In genomic region chr11:101687351-101688301, GRCm38 (mm10) we compare ENCODE assay signal across 9 mouse cellular contexts. TPM values are rescaled to one million over a fixed set of nuclear protein-coding genes. Genes with fewer than 3 reads are reported as not detected.
DNase-seq lines count a peak whose midpoint lies in the region; ATAC-seq and TF ChIP-seq lines count a peak whose summit lies in the region.
"Had no signal": no experiment of that assay in that cellular context is flagged by ENCODE, and none has a peak within 500 bp of the region (broad histone marks: within the 10 kb centered on the region; RNA-seq: fewer than 3 reads in every experiment).

No protein-coding gene starts in this region.

- POLR2A ChIA-PET in Patski (lab: Charles Lee), result interaction anchor here (0.6 kb wide), 1 partner anchor 61 kb away, joined by 3 read pairs; the partner anchor contains the start of gene Rdm1

- H3K27me3 ChIP-seq in Patski, result no peaks in the 10 kb centered on the region
- no peaks in the 10 kb centered on the region for H3K27me3 ChIP-seq in neural tube, embryonic 15.5 days (replicated peaks)

- CTCF ChIA-PET in Patski (lab: Charles Lee), result interaction anchor here (0.6 to 1.3 kb wide), 3 partner anchors 11 to 45 kb away, joined by 3 to 4 read pairs (median 3); partner anchors contain the start of genes Arl4d and Dhx8

- peaks cover 24% of the 10 kb centered on the region for H3K4me1 ChIP-seq in neural tube, embryonic 15.5 days

- H3K27ac ChIP-seq in neural tube, embryonic 15.5 days (replicated peaks), result peak overlapping the region; percentile 45; the same call in 1 of the 2 replicates
- H3K27ac ChIP-seq: liver, embryonic 14.5 days had no signal

- intact Hi-C loops in heart, postnatal 14 days (cut with DNase I), result loop anchor here (2.0 kb wide), 1 partner anchor 23 kb away; the partner anchor contains the start of gene Arl4d

- H3K4me3 ChIP-seq in neural tube, embryonic 15.5 days (replicated peaks), result no peak overlapping the region

- ATAC-seq in Patski, result peak; percentile 67
- ATAC-seq in neural tube, embryonic 15.5 days (ENCODE audit: low FRiP score), result no peak

- H3K9ac ChIP-seq in neural tube, embryonic 15.5 days (replicated peaks), result no peak overlapping the region
- H3K9ac ChIP-seq: liver, embryonic 14.5 days had no signal

- DNase-seq in 3134 (ENCODE audit: extremely low read depth, insufficient read length, low spot score) (peak; percentile 87), Patski (ENCODE audit: low read depth, low spot score) (peak; percentile 64)
- peak; percentile 90 to 94 for DNase-seq in frontal cortex, adult 2 months (ENCODE audit: extremely low spot score in 1 of 2, low spot score in 1 of 2)
- peak; percentile 62 to 69 for DNase-seq in heart, postnatal 14 days
- peak; percentile 89 for DNase-seq in left cerebral cortex, adult 11 months (ENCODE audit: low spot score)
- peak; percentile 76 to 79 for DNase-seq in urinary bladder, postnatal 4 days (ENCODE audit: low spot score in 2 of 2)
- DNase-seq in embryo, embryonic 11 days, result no peak

- H3K36me3 ChIP-seq in neural tube, embryonic 15.5 days, result no peaks in the 10 kb centered on the region

- no peak overlapping the region for H3K4me2 ChIP-seq in neural tube, embryonic 15.5 days

- WGBS in neural tube, embryonic 15.5 days, result 56% methylated on average over 13 of the region's 13 CpGs

- in situ Hi-C loops in Patski (cut with MboI; ENCODE audit: low pct_unique_long_range_greater_than_20kb), result no loop called here

- no peak for TF ChIP-seq CTCF in Patski (IDR thresholded peaks at IDR 0.05)

- H3K9me3 ChIP-seq in neural tube, embryonic 15.5 days (replicated peaks), result no peaks in the 10 kb centered on the region

RNA-seq across cellular contexts. Expression of gene Arl4d, which starts 22.3 kb away (rescaled TPM):
- 9.7 TPM for polyA plus RNA-seq in Patski (2021)
- 26.6 and 38.8 TPM in 2 replicates for polyA plus RNA-seq in frontal cortex, adult 2 months (2012; rRNA removed)
- 10 to 100 TPM; 28.6 to 29.6 TPM for total RNA-seq in heart, postnatal 14 days (2021)
- polyA plus RNA-seq in neural tube, embryonic 15.5 days (2015; fragmentation: Nextera tagmentation; extraction: Ambion mirVana), result 8.1 and 9.1 TPM in 2 replicates

RNA-seq across cellular contexts. Expression of gene Dhx8, which starts 45.1 kb away (rescaled TPM):
- 24.8 TPM for polyA plus RNA-seq in Patski (2021)
- 23.3 and 23.8 TPM in 2 replicates for polyA plus RNA-seq in frontal cortex, adult 2 months (2012; rRNA removed)
- total RNA-seq in heart, postnatal 14 days (2021), result 10 to 100 TPM; 17.8 to 19.9 TPM
- 28.7 and 29.9 TPM in 2 replicates for polyA plus RNA-seq in neural tube, embryonic 15.5 days (2015; fragmentation: Nextera tagmentation; extraction: Ambion mirVana)
